9 mouse cellular contexts compared by ENCODE assay signal in genomic region chr13:55830081-55830832, GRCm38 (mm10). TPM values are rescaled to one million over a fixed set of nuclear protein-coding genes. Genes with fewer than 3 reads are reported as not detected.
DNase-seq lines count a peak whose midpoint lies in the region; ATAC-seq lines count a peak whose summit lies in the region.
"Had no signal": no experiment of that assay in that cellular context is flagged by ENCODE, and none has a peak within 500 bp of the region (broad histone marks: within the 10 kb centered on the region; RNA-seq: fewer than 3 reads in every experiment).

No protein-coding gene starts in this region.

- no peaks in the 10 kb centered on the region for H3K36me3 ChIP-seq in liver, embryonic 15.5 days (replicated peaks)

- WGBS in liver, embryonic 15.5 days (ENCODE audit: insufficient replicate concordance), result 1% methylated on average over 48 of the region's 48 CpGs

- no peak overlapping the region for H3K9ac ChIP-seq in liver, embryonic 15.5 days

- H3K4me2 ChIP-seq in liver, embryonic 15.5 days, result peak overlapping the region; percentile 35; the same call in 1 of the 2 replicates

- DNase-seq in adrenal gland, postnatal 10 days, result peak; percentile 20
- DNase-seq in adrenal gland, postnatal 25 days, result no peak
- peak; percentile 60 for DNase-seq in ZHBTc4 (ENCODE audit: low read depth, low spot score)
- peak; percentile 17 to 32 for DNase-seq in heart, postnatal 36 days
- no peak for DNase-seq in cerebellum, adult 8-10 months
- no peak for DNase-seq in T-cell, adult 2 months (ENCODE audit: low spot score)

- no peaks in the 10 kb centered on the region for H3K9me3 ChIP-seq in liver, embryonic 15.5 days (replicated peaks)

- peak overlapping the region; percentile 10; the same call in 1 of the 2 replicates for H3K4me3 ChIP-seq in liver, embryonic 15.5 days (replicated peaks)

- peaks cover 16% of the 10 kb centered on the region for H3K4me1 ChIP-seq in liver, embryonic 15.5 days (replicated peaks)

- no peak overlapping the region for H3K27ac ChIP-seq in liver, embryonic 15.5 days (replicated peaks)

- intact Hi-C loops in heart, postnatal 36 days (cut with DNase I), result no loop called here

- no peak for ATAC-seq in liver, embryonic 15.5 days (ENCODE audit: insufficient read depth)
- ATAC-seq in erythroblast, adult 5-6 weeks (replicated peaks; ENCODE audit: low FRiP score, poor library complexity, severe bottlenecking), result no peak

- H3K27me3 ChIP-seq in liver, embryonic 15.5 days, result peaks cover 98% of the 10 kb centered on the region

RNA-seq across cellular contexts. Expression of gene Pitx1, which starts 5.7 kb away (rescaled TPM):
- not detected for total RNA-seq in adrenal gland, postnatal 10 days (2021)
- not detected in 2 replicates for total RNA-seq in adrenal gland, postnatal 25 days (2021)
- total RNA-seq in heart, postnatal 36 days (2021), result not detected
- 0.03 and 0.09 TPM in 2 replicates for polyA plus RNA-seq in liver, embryonic 15.5 days (2015; fragmentation: Nextera tagmentation; extraction: Ambion mirVana)
- 0.58 TPM in 1 of 2 replicates, not detected in the other for total RNA-seq in erythroblast, adult 5-6 weeks (2015; ENCODE audit: low replicate concordance)
- total RNA-seq in erythroblast, adult 5-6 weeks (2017; ENCODE audit: low replicate concordance), result not detected in 2 replicates
- total RNA-seq: left cerebral cortex, adult 18-20 months had no signal

RNA-seq across cellular contexts. Expression of gene Catsper3, which starts 45.9 kb away (rescaled TPM):
- under 1 TPM in 1 of 2 experiments, not detected in 1; 0.21 TPM for total RNA-seq in adrenal gland, postnatal 10 days (2021)
- total RNA-seq in adrenal gland, postnatal 25 days (2021), result 0.30 TPM in 1 of 2 replicates, not detected in the other
- not detected for total RNA-seq in heart, postnatal 36 days (2021)
- not detected in 2 replicates for polyA plus RNA-seq in liver, embryonic 15.5 days (2015; fragmentation: Nextera tagmentation; extraction: Ambion mirVana)
- not detected in 2 replicates for total RNA-seq in erythroblast, adult 5-6 weeks (2015; ENCODE audit: low replicate concordance)
- not detected in 2 replicates for total RNA-seq in erythroblast, adult 5-6 weeks (2017; ENCODE audit: low replicate concordance)

Comparison
In these comparisons a context has a peak if more than half of its experiments do, and no peak if none do; other contexts are left out.
1. DNase-seq: peak in adrenal gland, postnatal 10 days (single experiment), ZHBTc4 (single experiment) and heart, postnatal 36 days (2 of 2); none in adrenal gland, postnatal 25 days (single experiment), cerebellum, adult 8-10 months (single experiment) and T-cell, adult 2 months (single experiment).